Mouse (Mus musculus): ENCODE data around the gene Zc3h7a. TPM values are rescaled to one million over a fixed set of nuclear protein-coding genes. Genes with fewer than 3 reads are reported as not detected.

Gene Zc3h7a
- polyA plus RNA-seq (2015; fragmentation: Nextera tagmentation; extraction: Ambion mirVana) = 99.5 and 106 TPM in 2 replicates

GRCm38 (mm10) chr16:11176208-11176883, at the start of gene Zc3h7a:
Zc3h7a (minus strand) TSS chr16:11176393.
- Histone ChIP-seq H3K4me3 (replicated peaks) (peak within 1 kb of the TSS; percentile 97), H3K9me3 (replicated peaks) (no peaks in the 10 kb centered on the region), H3K27ac (replicated peaks) (peak within 1 kb of the TSS; percentile 94), H3K36me3 (no peaks in the 10 kb centered on the region), H3K4me1 (peaks cover 22% of the 10 kb centered on the region), H3K9ac (peak within 1 kb of the TSS; percentile 91), H3K27me3 (no peaks in the 10 kb centered on the region), H3K4me2 (replicated peaks) (peak within 1 kb of the TSS; percentile 77)
- WGBS = under 1% methylated on average over 57 of the region's 57 CpGs
- ATAC-seq (ENCODE audit: insufficient number of reproducible peaks, low FRiP score, low TSS enrichment, low read depth) = peak; percentile 95

- WGBS = 78% methylated on average over 3 of the region's 3 CpGs
- H3K4me2 ChIP-seq (replicated peaks) = no peak overlapping the region
- H3K4me3 ChIP-seq (replicated peaks) = no peak overlapping the region
- H3K4me1 ChIP-seq = no peaks in the 10 kb centered on the region
- no peak overlapping the region for H3K27ac ChIP-seq (replicated peaks)
- ATAC-seq (ENCODE audit: insufficient number of reproducible peaks, low FRiP score, low TSS enrichment, low read depth) = no peak
- H3K9ac ChIP-seq = no peak overlapping the region
- no peaks in the 10 kb centered on the region for H3K27me3 ChIP-seq
- H3K9me3 ChIP-seq (replicated peaks) = no peaks in the 10 kb centered on the region
- peaks cover 50% of the 10 kb centered on the region for H3K36me3 ChIP-seq
Observed at GRCm38 (mm10) chr16:11217801-11218200, 41.6 kb upstream of the Zc3h7a start.

- Histone ChIP-seq H3K4me3 (replicated peaks) (peak overlapping the region; percentile 89), H3K9me3 (replicated peaks) (no peaks in the 10 kb centered on the region), H3K27ac (replicated peaks) (peak overlapping the region; percentile 82), H3K36me3 (peaks cover 32% of the 10 kb centered on the region), H3K9ac (peak overlapping the region; percentile 67), H3K4me1 (peaks cover 23% of the 10 kb centered on the region), H3K4me2 (replicated peaks) (peak overlapping the region; percentile 72), H3K27me3 (no peaks in the 10 kb centered on the region)
- no peak for ATAC-seq (ENCODE audit: insufficient number of reproducible peaks, low FRiP score, low TSS enrichment, low read depth)
- 5% methylated on average over 24 of the region's 24 CpGs for WGBS
Observed at GRCm38 (mm10) chr16:11203600-11204390, 27.6 kb upstream of the Zc3h7a start.

GRCm38 (mm10) chr16:11202571-11203554, 26.7 kb upstream of the Zc3h7a start, which contains the start of gene Rsl1d1:
Rsl1d1 (minus strand) TSS chr16:11203331.
- Histone ChIP-seq H3K36me3 (peaks cover 36% of the 10 kb centered on the region), H3K27me3 (no peaks in the 10 kb centered on the region), H3K4me1 (peaks cover 23% of the 10 kb centered on the region), H3K27ac (replicated peaks) (peak within 1 kb of the TSS; percentile 82), H3K9me3 (replicated peaks) (no peaks in the 10 kb centered on the region), H3K4me3 (replicated peaks) (peak within 1 kb of the TSS; percentile 89), H3K4me2 (replicated peaks) (peak within 1 kb of the TSS; percentile 80), H3K9ac (peak within 1 kb of the TSS; percentile 82)
- under 1% methylated on average over 68 of the region's 68 CpGs for WGBS
- ATAC-seq (ENCODE audit: insufficient number of reproducible peaks, low FRiP score, low TSS enrichment, low read depth) = peak; percentile 97

GRCm38 (mm10) chr16:11201740-11202394, 25.7 kb upstream of the Zc3h7a start:
- peaks cover 44% of the 10 kb centered on the region for H3K36me3 ChIP-seq

GRCm38 (mm10) chr16:11200247-11200646, 24.1 kb upstream of the Zc3h7a start:
- ATAC-seq (ENCODE audit: insufficient number of reproducible peaks, low FRiP score, low TSS enrichment, low read depth) = no peak
- H3K4me2 ChIP-seq (replicated peaks) = no peak overlapping the region
- WGBS = 94% methylated on average over 3 of the region's 3 CpGs
- no peaks in the 10 kb centered on the region for H3K9me3 ChIP-seq (replicated peaks)
- H3K36me3 ChIP-seq = peaks cover 60% of the 10 kb centered on the region
- H3K9ac ChIP-seq = no peak overlapping the region
- no peak overlapping the region for H3K4me3 ChIP-seq (replicated peaks)
- H3K27ac ChIP-seq (replicated peaks) = no peak overlapping the region
- H3K4me1 ChIP-seq = peaks cover 23% of the 10 kb centered on the region
- no peaks in the 10 kb centered on the region for H3K27me3 ChIP-seq

More at GRCm38 (mm10) chr16:11201740-11202394, 25.7 kb upstream of the Zc3h7a start:
- Histone ChIP-seq H3K9me3 (replicated peaks) (no peaks in the 10 kb centered on the region), H3K4me3 (replicated peaks) (peak overlapping the region; percentile 89), H3K4me1 (peaks cover 23% of the 10 kb centered on the region), H3K4me2 (replicated peaks) (peak overlapping the region; percentile 80), H3K9ac (no peak overlapping the region), H3K27me3 (no peaks in the 10 kb centered on the region), H3K27ac (replicated peaks) (no peak overlapping the region)
- ATAC-seq (ENCODE audit: insufficient number of reproducible peaks, low FRiP score, low TSS enrichment, low read depth) = no peak
- WGBS = 67% methylated on average over 6 of the region's 6 CpGs

- 29% methylated on average over 2 of the region's 2 CpGs for WGBS
- Histone ChIP-seq H3K4me2 (replicated peaks) (no peak overlapping the region), H3K36me3 (peaks cover 78% of the 10 kb centered on the region), H3K9me3 (replicated peaks) (no peaks in the 10 kb centered on the region), H3K27ac (replicated peaks) (no peak overlapping the region), H3K9ac (no peak overlapping the region), H3K4me3 (replicated peaks) (no peak overlapping the region), H3K27me3 (no peaks in the 10 kb centered on the region), H3K4me1 (peaks cover 8% of the 10 kb centered on the region)
- no peak for ATAC-seq (ENCODE audit: insufficient number of reproducible peaks, low FRiP score, low TSS enrichment, low read depth)
Observed at GRCm38 (mm10) chr16:11198467-11198866, 22.3 kb upstream of the Zc3h7a start.

GRCm38 (mm10) chr16:11197052-11197451, 20.9 kb upstream of the Zc3h7a start:
- Histone ChIP-seq H3K9me3 (replicated peaks) (no peaks in the 10 kb centered on the region), H3K9ac (no peak overlapping the region), H3K36me3 (peaks cover 90% of the 10 kb centered on the region), H3K4me2 (replicated peaks) (no peak overlapping the region), H3K4me1 (peaks cover 8% of the 10 kb centered on the region), H3K27ac (replicated peaks) (no peak overlapping the region), H3K27me3 (no peaks in the 10 kb centered on the region), H3K4me3 (replicated peaks) (no peak overlapping the region)
- no peak for ATAC-seq (ENCODE audit: insufficient number of reproducible peaks, low FRiP score, low TSS enrichment, low read depth)
- 85% methylated on average over 4 of the region's 4 CpGs for WGBS

- Histone ChIP-seq H3K9ac (no peak overlapping the region), H3K36me3 (peaks cover 59% of the 10 kb centered on the region), H3K9me3 (replicated peaks) (no peaks in the 10 kb centered on the region), H3K4me1 (no peaks in the 10 kb centered on the region), H3K4me2 (replicated peaks) (no peak overlapping the region), H3K27me3 (no peaks in the 10 kb centered on the region), H3K27ac (replicated peaks) (no peak overlapping the region), H3K4me3 (replicated peaks) (no peak overlapping the region)
- WGBS = 92% methylated on average over 2 of the region's 2 CpGs
- no peak for ATAC-seq (ENCODE audit: insufficient number of reproducible peaks, low FRiP score, low TSS enrichment, low read depth)
Observed at GRCm38 (mm10) chr16:11193231-11193630, 17.0 kb upstream of the Zc3h7a start.

- Histone ChIP-seq H3K9ac (no peak overlapping the region), H3K4me3 (replicated peaks) (no peak overlapping the region), H3K36me3 (peaks cover 29% of the 10 kb centered on the region), H3K9me3 (replicated peaks) (no peaks in the 10 kb centered on the region), H3K27ac (replicated peaks) (no peak overlapping the region), H3K27me3 (no peaks in the 10 kb centered on the region), H3K4me1 (no peaks in the 10 kb centered on the region), H3K4me2 (replicated peaks) (no peak overlapping the region)
- no peak for ATAC-seq (ENCODE audit: insufficient number of reproducible peaks, low FRiP score, low TSS enrichment, low read depth)
- 74% methylated on average over 7 of the region's 7 CpGs for WGBS
Observed at GRCm38 (mm10) chr16:11190150-11190549, 14.0 kb upstream of the Zc3h7a start.

Measured in embryonic facial prominence, embryonic 15.5 days (tissue).